Mouse (Mus musculus) limb, embryonic 11.5 days (tissue): ENCODE data around the gene 1600012H06Rik. TPM values are rescaled to one million over a fixed set of nuclear protein-coding genes. Genes with fewer than 3 reads are reported as not detected.
"Not testable (repeated sequence)": the region's sequence is repeated elsewhere in the genome, so short reads cannot be mapped to it uniquely, and the experiment has no call there.

Experiments used
- ATAC-seq: fragments of 200-750 bp; cut with Nextera tagmentation; 2 replicates; pipeline ENCODE4 v1.8.0; 2017; ENCODE audit warnings: low read depth; ENCODE audit not compliant: insufficient number of reproducible peaks, low FRiP score, low TSS enrichment
- DNase-seq: peaks from one replicate; pipeline ENCODE4 v3.0.0-alpha.2; 2015; ENCODE audit warnings: low spot score
- H3K27ac ChIP-seq: fragments of 300-500 bp; sonication (generic); replicated peaks from 2 replicates; pipeline ENCODE4 v1.5.1; 2014; ENCODE audit warnings: low read depth, mild to moderate bottlenecking, low read length
- H3K27me3 ChIP-seq: fragments of 300-500 bp; sonication (generic); 2 replicates; pipeline ENCODE4 v1.6.1; 2014; ENCODE audit warnings: mild to moderate bottlenecking, low read length, mixed read lengths; ENCODE audit not compliant: control insufficient read depth, insufficient read depth
- H3K36me3 ChIP-seq: fragments of 300-500 bp; sonication (generic); 2 replicates; pipeline ENCODE4 v1.6.1; 2014; ENCODE audit warnings: mild to moderate bottlenecking, low read length, moderate library complexity, mixed read lengths; ENCODE audit not compliant: control insufficient read depth, insufficient read depth
- H3K4me1 ChIP-seq: fragments of 300-500 bp; sonication (generic); 2 replicates; pipeline ENCODE4 v1.6.1; 2014; ENCODE audit warnings: low read length, mixed read lengths; ENCODE audit not compliant: control insufficient read depth, insufficient read depth
- H3K4me2 ChIP-seq: fragments of 300-500 bp; sonication (generic); 2 replicates; pipeline ENCODE4 v1.6.1; 2014; ENCODE audit warnings: low read depth, mild to moderate bottlenecking, moderate library complexity; ENCODE audit not compliant: severe bottlenecking
- H3K4me3 ChIP-seq: fragments of 300-500 bp; sonication (generic); 2 replicates; pipeline ENCODE4 v1.5.1; 2014; ENCODE audit warnings: low read depth, low read length
- H3K9ac ChIP-seq: fragments of 300-500 bp; sonication (generic); 2 replicates; pipeline ENCODE4 v1.6.1; 2014; ENCODE audit warnings: mild to moderate bottlenecking, low read length
- H3K9me3 ChIP-seq: fragments of 300-500 bp; sonication (generic); 2 replicates; pipeline ENCODE4 v1.6.1; 2016; ENCODE audit warnings: low read length; ENCODE audit not compliant: control insufficient read depth
- WGBS: fragments of 180-500 bp; shearing (Covaris S2); extraction: QIAGEN DNeasy Blood & Tissue Kit; methylation state at CpG from one replicate; pipeline ENCODE4 v1.1.7; 2014; 5-methylcytosine and 5-hydroxymethylcytosine counted together
- polyA plus RNA-seq: library from polyadenylated mRNA; unstranded; fragments of >200 nt; fragmentation: Nextera tagmentation; extraction: Ambion mirVana; gene quantifications from 2 replicates; pipeline ENCODE4 v1.2.1, GENCODE M21; 2014

1600012H06Rik gene
- polyA plus RNA-seq, 1 experiment from 2014 or later = 28.8 TPM

DNA sequence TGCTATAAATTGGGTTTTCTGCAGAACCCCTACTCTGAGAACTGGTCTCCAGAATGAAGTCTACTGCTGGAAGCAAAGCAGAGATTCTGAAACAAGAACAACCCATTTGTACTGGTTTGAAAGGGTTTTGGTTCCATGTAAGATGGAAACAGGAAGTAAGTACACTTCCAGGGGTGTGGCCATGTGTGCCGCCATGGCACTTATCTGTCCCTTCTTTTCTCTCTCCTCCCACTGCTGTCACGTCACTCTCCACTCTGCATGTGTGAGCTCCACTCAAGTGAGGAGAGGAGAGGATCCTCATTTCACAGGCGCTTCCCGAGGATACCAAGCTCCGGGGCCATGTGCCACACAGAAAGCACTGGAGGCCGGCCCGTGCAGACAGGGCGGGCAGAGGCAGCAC lies 10.5 kb downstream of the 1600012H06Rik start:
- DNase-seq (no peak), ATAC-seq (no peak)
- 92% methylated on average over 8 of the region's 8 CpGs for WGBS

DNA sequence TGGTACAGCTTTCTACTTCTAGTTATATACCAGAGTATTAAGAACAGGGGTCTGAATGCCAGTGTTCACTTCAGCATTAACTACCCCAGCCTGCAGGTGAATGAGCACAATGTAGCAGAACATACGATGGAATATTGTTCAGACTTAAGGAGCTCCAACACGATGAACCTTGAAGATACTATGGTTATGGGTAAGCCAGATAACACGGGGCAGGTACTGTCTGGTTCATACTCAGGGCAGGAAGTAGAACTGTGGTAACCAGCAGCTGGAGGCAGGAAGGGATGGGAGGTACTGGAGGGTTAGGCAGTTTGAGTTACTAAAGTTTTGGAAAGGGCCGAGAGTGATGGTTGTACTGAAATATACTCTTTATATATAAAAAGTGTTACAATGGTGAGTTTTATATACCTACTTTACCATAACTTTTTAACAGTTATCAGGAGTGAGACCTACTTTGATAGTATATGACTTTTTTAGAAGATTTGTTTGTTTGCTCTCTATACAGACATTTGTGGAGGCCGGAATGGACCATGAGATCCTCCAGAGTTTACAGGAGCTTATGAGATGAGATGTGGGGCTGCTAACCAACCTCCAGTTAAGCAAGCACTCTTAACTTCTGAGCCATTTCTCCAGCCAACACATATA lies 15.8 kb downstream of the 1600012H06Rik start:
- DNase-seq (no peak), ATAC-seq (no peak)
- H3K27ac ChIP-seq = no peak overlapping the region
- H3K36me3 ChIP-seq = peaks cover 3% of the 10 kb centered on the region
- H3K4me2 ChIP-seq = no peak overlapping the region
- WGBS = 91% methylated on average over 5 of the region's 5 CpGs
- no peak overlapping the region for H3K4me3 ChIP-seq
- peaks cover 3% of the 10 kb centered on the region; the same call in 1 of the 2 replicates for H3K4me1 ChIP-seq
- no peak overlapping the region for H3K9ac ChIP-seq
- no peaks in the 10 kb centered on the region for H3K27me3 ChIP-seq
- no peaks in the 10 kb centered on the region for H3K9me3 ChIP-seq

More for the DNA sequence above, 10.5 kb downstream of the 1600012H06Rik start:
- H3K4me2 ChIP-seq = no peak overlapping the region
- H3K9ac ChIP-seq = no peak overlapping the region
- H3K27me3 ChIP-seq = no peaks in the 10 kb centered on the region
- no peak overlapping the region for H3K4me3 ChIP-seq
- no peak overlapping the region for H3K27ac ChIP-seq
- no peaks in the 10 kb centered on the region for H3K4me1 ChIP-seq
- no peaks in the 10 kb centered on the region for H3K9me3 ChIP-seq
- H3K36me3 ChIP-seq = peaks cover 11% of the 10 kb centered on the region; the same call in 1 of the 2 replicates

DNA sequence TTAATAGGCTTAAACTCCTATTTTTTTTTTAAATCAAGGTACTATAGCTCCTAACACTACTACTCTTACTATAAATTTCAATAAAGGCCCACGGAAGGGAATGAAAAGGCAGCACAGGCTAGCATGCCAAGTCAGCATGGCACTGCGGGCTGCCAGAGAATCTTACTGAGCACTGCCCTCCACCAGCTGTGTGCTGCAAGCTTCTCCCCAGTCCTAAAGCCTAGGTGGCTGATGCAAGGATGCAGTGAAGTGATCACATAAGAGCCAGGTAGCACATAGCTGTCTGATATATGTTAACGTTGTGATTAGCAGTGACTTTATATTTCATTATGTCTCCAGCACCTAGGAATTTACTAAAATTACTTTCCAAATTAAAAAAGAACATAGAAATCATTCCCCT lies 17.0 kb downstream of the 1600012H06Rik start:
- DNase-seq (no peak), ATAC-seq (no peak)
- H3K4me1 ChIP-seq = peaks cover 3% of the 10 kb centered on the region; the same call in 1 of the 2 replicates
- H3K27ac ChIP-seq = no peak overlapping the region
- no peaks in the 10 kb centered on the region for H3K9me3 ChIP-seq
- 0 out of 2 replicates have a peak overlapping the region, but pooled peaks have one; percentile 14 for H3K4me3 ChIP-seq
- WGBS = 32% methylated on average over 3 of the region's 3 CpGs
- peak overlapping the region; percentile 37; the same call in 1 of the 2 replicates for H3K9ac ChIP-seq
- peaks cover 3% of the 10 kb centered on the region for H3K36me3 ChIP-seq
- H3K27me3 ChIP-seq = no peaks in the 10 kb centered on the region
- peak overlapping the region; percentile 41 for H3K4me2 ChIP-seq

DNA sequence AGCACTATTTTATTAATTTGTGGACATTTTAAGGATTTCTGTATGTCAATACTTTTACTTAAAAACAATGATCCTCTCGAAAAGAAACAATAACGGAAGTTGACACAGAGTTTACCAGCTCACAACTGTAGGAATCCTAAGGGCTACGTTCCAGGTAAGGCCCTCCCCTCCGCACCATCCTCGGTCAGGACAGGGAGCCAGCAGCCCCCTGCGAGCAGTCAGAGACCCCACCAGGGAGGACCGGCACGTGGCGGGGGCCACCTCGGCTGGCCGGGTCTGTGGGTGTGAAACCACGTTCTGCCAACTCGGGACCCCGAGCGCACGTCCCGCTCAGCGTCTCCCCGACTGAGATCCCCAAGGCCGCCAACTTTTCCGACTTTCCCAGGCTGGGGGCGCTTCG lies 17.5 kb downstream of the 1600012H06Rik start:
- DNase-seq (peak; percentile 47), ATAC-seq (no peak; the same call in 1 of the 2 replicates)
- peak overlapping the region; percentile 61 for H3K4me3 ChIP-seq
- WGBS = 0% methylated on average over 19 of the region's 23 CpGs
- peaks cover 3% of the 10 kb centered on the region for H3K36me3 ChIP-seq
- no peak overlapping the region for H3K27ac ChIP-seq
- no peaks in the 10 kb centered on the region for H3K9me3 ChIP-seq
- no peaks in the 10 kb centered on the region for H3K27me3 ChIP-seq
- peak overlapping the region; percentile 90 for H3K4me2 ChIP-seq
- H3K9ac ChIP-seq = peak overlapping the region; percentile 70
- H3K4me1 ChIP-seq = peaks cover 3% of the 10 kb centered on the region; the same call in 1 of the 2 replicates

- peak; percentile 45 for DNase-seq
- Histone ChIP-seq H3K4me3 (peak within 1 kb of the TSS; percentile 61), H3K9ac (peak within 1 kb of the TSS; percentile 70), H3K4me2 (peak within 1 kb of the TSS; percentile 90)
- peak; percentile 58; the same call in 1 of the 2 replicates for ATAC-seq
- H3K36me3 ChIP-seq, H3K27me3 ChIP-seq, H3K4me1 ChIP-seq, H3K27ac ChIP-seq, H3K9me3 ChIP-seq: not testable (repeated sequence)
- WGBS = under 1% methylated on average over 43 of the region's 100 CpGs
Observed at GRCm38 (mm10) chr17:14960951-14961556, 18.1 kb downstream of the 1600012H06Rik start, which contains the start of gene Phf10. Phf10 (minus strand) TSS chr17:14961273.

DNA sequence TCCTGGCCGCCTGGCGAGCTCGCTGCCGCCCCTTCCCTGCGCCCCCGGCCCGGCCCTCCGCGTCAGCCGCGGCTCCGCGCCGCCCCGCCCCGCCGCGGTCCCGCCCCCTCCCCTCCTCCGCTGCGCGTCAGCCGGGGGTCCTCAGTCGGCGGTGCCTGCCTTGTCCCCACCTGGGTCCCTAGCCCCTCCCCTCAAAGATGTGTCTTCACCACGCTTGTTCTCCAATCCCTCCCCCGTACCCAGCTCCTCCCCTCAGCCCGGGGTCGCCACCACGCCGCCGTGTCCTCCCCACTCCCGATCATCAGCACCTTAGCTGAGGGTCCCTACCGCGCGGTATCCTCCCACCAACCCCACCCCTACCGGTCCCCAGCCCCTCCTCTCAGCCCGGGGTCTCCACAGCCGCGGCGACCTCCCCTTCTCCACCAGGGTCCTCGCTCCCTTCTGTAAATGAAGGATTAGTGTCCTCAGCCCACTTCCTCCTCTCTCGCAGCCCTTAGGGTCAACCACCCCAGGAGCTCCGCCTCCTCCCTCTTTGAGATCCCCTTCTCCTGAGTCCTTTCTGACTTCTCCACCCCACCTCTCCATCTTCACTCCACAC lies 18.7 kb downstream of the 1600012H06Rik start:
- WGBS = no CpG with 5 or more reads among the region's 44 CpGs
- H3K27me3 ChIP-seq, H3K4me2 ChIP-seq, H3K9ac ChIP-seq, H3K4me1 ChIP-seq, DNase-seq, H3K9me3 ChIP-seq, H3K36me3 ChIP-seq, H3K27ac ChIP-seq, H3K4me3 ChIP-seq: not testable (repeated sequence)
- ATAC-seq = peak; percentile 95

DNA sequence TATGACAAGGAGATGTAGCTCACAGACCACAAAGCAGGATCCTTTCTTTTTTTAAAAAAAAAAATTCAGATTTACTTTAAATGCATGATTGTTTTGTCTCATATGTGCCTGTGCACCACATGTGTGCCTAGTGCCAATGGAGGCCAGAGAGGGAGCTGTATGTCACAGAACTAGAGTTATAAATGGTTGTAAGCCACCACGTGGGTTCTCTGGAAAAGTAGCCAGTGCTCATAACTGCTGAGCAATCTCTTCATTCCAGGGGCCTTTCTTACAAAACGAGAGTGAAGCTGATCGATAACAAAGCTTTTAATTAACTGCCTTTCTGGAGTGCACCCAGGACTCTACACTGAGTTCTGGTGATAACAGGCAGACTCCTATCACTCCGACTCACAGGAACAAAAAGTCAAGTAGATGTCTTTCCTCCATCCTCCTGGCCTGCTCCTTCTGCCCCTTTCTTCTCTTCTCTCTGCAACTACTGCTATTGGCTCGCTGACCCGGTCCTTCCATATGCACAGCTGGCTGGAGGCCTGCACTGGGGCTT lies 25.5 kb downstream of the 1600012H06Rik start:
- not testable (repeated sequence) for DNase-seq, H3K27me3 ChIP-seq, H3K4me1 ChIP-seq, H3K4me3 ChIP-seq, H3K36me3 ChIP-seq, ATAC-seq, H3K9ac ChIP-seq, H3K9me3 ChIP-seq, H3K4me2 ChIP-seq, H3K27ac ChIP-seq
- no CpG with 5 or more reads among the region's 6 CpGs for WGBS

DNA sequence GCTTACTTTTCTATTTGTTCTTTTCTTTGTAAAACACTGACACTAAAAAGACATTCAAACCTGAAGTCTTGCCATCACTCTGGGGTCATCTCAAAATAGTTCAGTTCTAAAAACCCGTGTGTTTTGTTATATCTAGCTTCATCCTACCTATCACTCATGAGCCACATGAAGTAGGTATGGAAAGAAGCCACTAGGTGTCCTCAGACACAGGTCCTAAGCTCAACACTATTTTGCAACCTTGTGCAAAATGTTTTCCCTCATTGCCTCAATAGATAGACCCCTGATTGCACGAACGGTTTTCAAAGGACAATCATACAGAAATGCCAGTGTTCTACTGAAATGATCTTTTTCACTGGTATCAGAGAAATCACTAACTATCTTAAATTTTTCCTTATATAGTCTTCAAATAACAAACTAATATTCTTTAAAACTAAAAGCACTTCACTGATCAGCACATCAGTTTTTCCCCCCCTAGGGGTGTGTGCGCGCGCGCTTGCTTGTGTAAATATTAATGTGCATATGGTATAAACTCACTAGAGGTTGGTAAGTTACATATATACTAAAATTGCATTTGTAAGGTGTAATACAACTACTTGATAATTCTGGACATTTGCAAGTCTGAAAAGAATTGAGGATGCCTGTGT lies 34.9 kb downstream of the 1600012H06Rik start:
- not testable (repeated sequence) for H3K36me3 ChIP-seq, H3K9me3 ChIP-seq, DNase-seq, H3K27me3 ChIP-seq, H3K4me3 ChIP-seq, ATAC-seq, H3K4me2 ChIP-seq, H3K4me1 ChIP-seq, H3K9ac ChIP-seq, H3K27ac ChIP-seq
- whole genome bisulfite sequencing = 2% methylated on average over 4 of the region's 7 CpGs
